Mouse (Mus musculus) thymus, adult 2 months (tissue): ENCODE measurements around the gene Trim29. TPM values are rescaled to one million over a fixed set of nuclear protein-coding genes. Genes with fewer than 3 reads are reported as not detected.

Experiments used
- DNase-seq: peaks from one replicate; pipeline ENCODE4 v3.0.0; 2021
- H3K27ac ChIP-seq: fragments of 200-500 bp; 2 replicates; pipeline ENCODE4 v1.5.1; 2012; ENCODE audit warnings: low read length, control low read depth; ENCODE audit not compliant: control insufficient read depth, insufficient read depth
- H3K27me3 ChIP-seq: fragments of 200-500 bp; 2 replicates; pipeline ENCODE4 v1.6.1; 2012; ENCODE audit warnings: mild to moderate bottlenecking, low read length, moderate library complexity, mixed read lengths; ENCODE audit not compliant: control insufficient read depth, insufficient read depth
- H3K36me3 ChIP-seq: fragments of 200-500 bp; 2 replicates; pipeline ENCODE4 v1.6.1; 2012; ENCODE audit warnings: mild to moderate bottlenecking, low read length, moderate library complexity; ENCODE audit not compliant: control insufficient read depth, insufficient read depth
- H3K4me1 ChIP-seq: fragments of 200-500 bp; replicated peaks from 2 replicates; pipeline ENCODE4 v1.6.1; 2012; ENCODE audit warnings: low read length; ENCODE audit not compliant: control insufficient read depth, insufficient read depth
- H3K4me3 ChIP-seq: fragments of 200-500 bp; 2 replicates; pipeline ENCODE4 v1.5.1; 2012; ENCODE audit warnings: mild to moderate bottlenecking, low read length, control low read depth, moderate library complexity; ENCODE audit not compliant: control insufficient read depth, insufficient read depth
- CTCF ChIP-seq: fragments of 200-500 bp; IDR thresholded peaks from 2 replicates; pipeline ENCODE4 v1.5.1; 2012; ENCODE audit warnings: mild to moderate bottlenecking, control low read depth, low read length, moderate library complexity, borderline replicate concordance; ENCODE audit not compliant: control insufficient read depth, poor library complexity, insufficient read depth; ENCODE audit errors: extremely low read depth
- POLR2A ChIP-seq: fragments of 200-500 bp; IDR thresholded peaks from 2 replicates; pipeline ENCODE4 v1.6.1; 2012; ENCODE audit warnings: mild to moderate bottlenecking, low read length, control low read depth, moderate library complexity; ENCODE audit not compliant: control insufficient read depth, poor library complexity, insufficient read depth; ENCODE audit errors: extremely low read depth
- WGBS: fragments of 180-500 bp; shearing (Covaris S2); methylation state at CpG from one replicate; pipeline ENCODE4 v1.1.7; 2018; 5-methylcytosine and 5-hydroxymethylcytosine counted together
- polyA plus RNA-seq: library from polyadenylated mRNA; depleted of rRNA; stranded (reverse); fragments of >200 nt; gene quantifications from 2 replicates; pipeline ENCODE4 v1.2.3, GENCODE M21; 2012; rRNA removed

Gene Trim29
- polyA plus RNA-seq, 1 experiment: 35.6 TPM

DNA sequence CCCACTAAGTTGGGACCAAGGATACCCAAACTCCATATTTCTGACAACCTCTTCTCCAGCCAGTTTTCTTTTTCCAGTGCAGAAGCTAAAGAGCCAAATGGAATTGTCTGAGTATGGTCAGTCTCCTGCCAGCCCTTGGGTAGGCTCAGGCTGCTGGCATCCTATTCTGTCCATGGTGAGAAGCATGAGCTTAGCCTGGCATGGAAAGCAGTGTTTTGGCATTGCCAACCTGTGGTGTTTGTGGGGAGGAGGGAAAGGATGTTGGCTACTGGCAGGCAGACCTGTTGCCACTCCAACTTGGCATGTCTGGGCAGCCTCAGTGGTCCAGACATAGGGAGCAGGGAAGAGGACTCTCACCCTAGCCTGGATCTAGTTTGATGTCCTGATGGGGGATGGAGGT is 46.4 kb downstream of the Trim29 start:
- Histone ChIP-seq H3K36me3 (no peaks in the 10 kb centered on the region), H3K27ac (no peak overlapping the region), H3K27me3 (no peaks in the 10 kb centered on the region), H3K4me3 (no peak overlapping the region), H3K4me1 (peaks cover 33% of the 10 kb centered on the region)
- no peak for DNase-seq
- TF ChIP-seq CTCF (no peak), POLR2A (no peak)

DNA sequence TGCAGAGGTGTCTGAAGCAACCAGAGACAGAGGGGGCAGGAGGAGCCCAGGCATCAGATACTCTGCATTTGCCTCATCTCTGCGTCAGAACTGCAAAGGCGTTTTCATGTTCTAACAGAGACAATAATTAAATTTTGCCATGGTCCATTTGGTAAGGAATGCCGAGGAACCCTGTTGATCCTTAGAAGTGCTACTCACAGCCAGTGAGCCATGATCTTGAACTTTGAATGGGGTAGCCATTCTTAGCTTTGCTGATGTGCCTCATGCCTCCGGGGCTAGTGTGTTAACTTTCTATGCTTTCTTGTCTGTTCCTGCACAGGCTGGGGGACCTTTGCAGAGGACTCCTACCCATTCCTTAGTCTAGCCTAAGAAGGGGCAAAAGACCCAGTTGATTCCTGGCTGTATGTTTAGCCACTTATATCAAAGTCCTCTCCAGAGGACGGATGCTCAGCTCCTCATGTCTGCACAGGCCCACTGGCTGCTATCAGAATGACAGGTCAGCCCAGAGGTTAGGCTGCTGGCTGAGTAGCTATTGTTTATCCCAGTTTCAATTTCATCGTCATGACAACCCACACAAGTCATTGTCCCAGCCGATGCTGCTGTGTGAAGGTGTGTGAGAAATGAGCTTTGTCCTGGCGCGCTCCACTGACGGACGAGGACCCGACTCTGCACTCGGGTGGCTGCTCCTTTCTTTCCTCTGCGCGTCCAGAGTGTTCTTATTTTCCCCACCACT is 48.1 kb downstream of the Trim29 start:
- Histone ChIP-seq H3K4me3 (no peak overlapping the region), H3K36me3 (no peaks in the 10 kb centered on the region), H3K4me1 (peaks cover 31% of the 10 kb centered on the region), H3K27me3 (no peaks in the 10 kb centered on the region), H3K27ac (no peak overlapping the region)
- no peak for TF ChIP-seq CTCF
- no peak for TF ChIP-seq POLR2A
- DNase-seq: no peak
- WGBS: 86% methylated on average over 15 of the region's 15 CpGs

DNA sequence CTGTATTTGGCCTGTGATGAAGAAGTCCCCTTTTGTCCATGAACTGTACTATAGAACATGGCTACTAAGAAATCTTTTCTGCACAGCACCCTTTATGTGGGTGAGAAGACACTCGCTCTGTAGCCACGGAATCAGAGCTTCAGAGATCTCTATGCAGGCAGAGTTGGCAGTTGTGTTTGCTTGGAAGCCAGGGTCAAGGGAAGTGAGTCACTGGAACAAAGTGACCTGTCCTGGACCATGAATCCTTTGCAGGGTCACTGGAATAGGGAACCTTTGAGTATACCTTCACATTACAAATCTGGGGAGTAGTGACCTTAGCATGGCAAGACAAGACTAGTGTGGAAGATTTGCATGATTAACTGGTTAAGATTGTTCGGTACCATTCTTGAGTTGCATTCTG is 58.1 kb downstream of the Trim29 start:
- H3K4me3 ChIP-seq: no peak overlapping the region
- DNase-seq: no peak
- H3K27me3 ChIP-seq: no peaks in the 10 kb centered on the region
- no peak for TF ChIP-seq CTCF
- TF ChIP-seq POLR2A: no peak
- H3K4me1 ChIP-seq: peaks cover 2% of the 10 kb centered on the region; the same call in 1 of the 2 replicates
- H3K27ac ChIP-seq: no peak overlapping the region
- 92% methylated on average over 3 of the region's 3 CpGs for WGBS
- no peaks in the 10 kb centered on the region for H3K36me3 ChIP-seq

DNA sequence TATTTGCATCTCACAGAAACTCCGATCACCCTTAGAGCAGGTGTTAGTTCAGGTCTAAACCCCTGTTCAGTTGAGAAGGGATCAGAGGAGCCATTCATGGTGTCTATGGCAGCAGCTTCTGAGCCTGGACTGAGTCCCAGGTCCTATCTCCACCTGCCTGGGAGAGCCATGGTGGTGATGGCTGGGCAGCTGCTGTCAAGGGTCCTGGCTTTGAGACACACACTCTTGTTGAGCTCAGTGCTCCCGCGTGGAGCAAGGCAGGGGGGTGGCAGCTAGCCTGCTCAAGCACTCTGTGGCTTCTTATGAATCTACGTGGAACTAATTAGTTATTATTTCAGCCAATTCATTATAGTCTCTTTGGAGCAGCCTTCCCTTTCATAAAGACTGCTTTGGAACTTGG is 73.2 kb downstream of the Trim29 start:
- Histone ChIP-seq H3K36me3 (no peaks in the 10 kb centered on the region), H3K27ac (no peak overlapping the region), H3K27me3 (no peaks in the 10 kb centered on the region), H3K4me3 (no peak overlapping the region), H3K4me1 (peaks cover 32% of the 10 kb centered on the region)
- TF ChIP-seq CTCF (no peak), POLR2A (no peak)
- DNase-seq: no peak
- WGBS: 87% methylated on average over 4 of the region's 4 CpGs

DNA sequence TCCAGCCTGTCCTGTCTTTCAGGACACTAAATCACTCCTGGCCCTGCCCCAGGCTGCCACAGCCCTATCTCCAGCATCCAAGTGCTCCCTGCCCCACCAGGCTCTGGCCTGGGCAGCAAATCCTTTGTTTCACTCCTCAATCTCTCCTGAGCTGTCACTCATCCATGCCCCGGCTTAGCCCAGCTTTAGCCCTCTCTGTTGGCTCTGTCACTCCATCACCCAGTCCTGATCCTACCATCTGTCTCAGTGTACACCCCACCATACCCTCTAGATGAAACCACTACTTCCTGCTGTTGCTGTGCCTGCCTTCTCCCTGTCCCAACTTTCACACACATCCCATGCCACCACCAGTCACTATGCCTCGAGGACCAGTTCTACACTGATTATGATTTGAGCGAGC is 73.8 kb downstream of the Trim29 start:
- TF ChIP-seq POLR2A (no peak), CTCF (no peak)
- 0 out of 2 replicates have a peak overlapping the region, but pooled peaks have one; percentile 38 for H3K27ac ChIP-seq
- WGBS: 26% methylated on average over 3 of the region's 3 CpGs
- peak; percentile 10 for DNase-seq
- H3K27me3 ChIP-seq: no peaks in the 10 kb centered on the region
- H3K4me3 ChIP-seq: no peak overlapping the region
- H3K36me3 ChIP-seq: no peaks in the 10 kb centered on the region
- peaks cover 32% of the 10 kb centered on the region for H3K4me1 ChIP-seq

Other genes with a start within 250 kb of the Trim29 start
- gene Arhgef12, start 203.6 kb upstream of the Trim29 start, polyA plus RNA-seq: 5.7 and 7.1 TPM in 2 replicates
- 0.19 and 0.59 TPM in 2 replicates for gene Tmem136, start 194.3 kb upstream of the Trim29 start, polyA plus RNA-seq
- 1.3 and 1.7 TPM in 2 replicates for gene Pou2f3, start 100.5 kb upstream of the Trim29 start, polyA plus RNA-seq
- 10.2 and 10.8 TPM in 2 replicates for gene Oaf, start 70.9 kb upstream of the Trim29 start, polyA plus RNA-seq